Mouse (Mus musculus): ENCODE measurements around the gene Lama5.

Gene Lama5

DNA sequence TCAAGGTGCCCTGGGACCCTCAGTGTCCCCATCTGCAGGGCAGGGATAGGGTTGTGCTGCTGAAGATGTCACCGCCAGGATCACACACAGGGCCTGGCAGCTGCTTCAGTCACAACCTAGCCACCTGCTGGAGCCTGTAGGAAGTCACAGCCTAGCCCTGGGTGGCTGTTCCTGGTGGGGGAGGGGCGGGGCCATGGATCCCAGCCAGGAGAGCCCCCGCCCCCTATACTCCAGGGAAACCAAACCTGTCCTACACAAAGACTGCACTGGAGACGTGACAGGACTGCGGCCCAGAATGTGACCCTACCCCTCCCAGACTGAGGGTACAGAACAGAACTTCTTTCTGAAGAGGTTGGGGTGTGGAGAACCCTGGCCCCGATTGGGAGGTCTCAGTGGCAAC is 3.4 kb downstream of the Lama5 start:
- peak; percentile 71 for DNase-seq

GRCm38 (mm10) chr2:180221051-180221450 is 4.6 kb downstream of the Lama5 start:
- peak; percentile 73 for DNase-seq

DNA sequence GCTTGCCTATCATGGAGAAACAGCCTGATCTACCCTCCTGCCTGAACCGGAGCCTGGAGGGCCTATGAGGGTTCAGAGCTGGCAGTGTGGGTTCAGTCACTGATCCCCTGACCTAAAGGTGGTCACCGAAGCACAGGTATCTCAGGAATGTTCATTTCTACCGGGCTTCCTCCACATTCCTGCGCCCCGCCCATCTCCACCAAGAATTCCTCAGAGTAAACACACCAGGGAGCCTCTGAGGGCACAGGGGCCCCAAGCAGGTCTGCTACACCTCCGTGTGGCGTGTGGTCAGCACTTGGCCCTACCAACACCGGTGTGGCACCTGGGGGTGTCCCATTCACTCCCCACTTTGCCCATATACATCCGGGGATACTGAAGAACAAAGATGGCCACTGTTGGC is 5.5 kb downstream of the Lama5 start:
- peak; percentile 66 for DNase-seq

DNA sequence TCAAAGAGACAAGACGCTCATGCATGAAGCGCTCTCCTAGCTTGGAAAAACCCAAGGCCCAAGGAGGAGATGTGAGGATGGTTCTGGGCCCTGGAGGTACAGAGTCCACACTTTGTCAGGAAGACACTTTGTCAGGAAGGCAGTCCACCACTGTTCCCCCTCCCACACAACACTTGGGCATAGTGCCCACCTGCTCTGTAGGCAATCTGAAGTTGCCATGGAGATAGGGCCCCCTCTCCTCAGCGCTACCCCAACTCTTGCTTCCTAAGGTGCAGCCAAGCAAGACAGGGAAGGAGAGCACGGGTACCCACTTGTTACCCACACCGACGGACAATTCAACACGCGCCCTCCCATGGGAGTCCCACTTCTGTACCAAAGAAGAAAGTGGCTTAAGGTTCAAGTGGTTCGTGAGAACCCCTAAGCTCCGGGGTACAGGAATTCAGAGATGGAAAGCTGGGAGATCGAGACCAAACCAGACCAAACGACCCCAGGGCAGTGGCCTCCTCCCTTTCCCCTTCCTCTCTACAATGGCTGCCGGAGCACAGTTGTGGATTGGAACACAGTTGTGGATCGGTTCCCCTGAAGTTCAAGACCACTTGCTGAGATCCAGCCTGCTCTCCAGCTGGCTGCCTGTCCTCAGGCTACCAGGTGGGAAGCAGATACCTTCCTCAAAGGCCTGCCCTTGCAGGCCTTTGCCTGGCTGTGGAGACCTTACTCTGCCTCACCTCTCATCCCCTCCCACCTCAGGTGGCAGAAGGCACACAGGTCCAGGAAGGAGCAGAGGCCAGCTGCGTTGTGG is 6.3 kb downstream of the Lama5 start:
- DNase-seq, result no peak

GRCm38 (mm10) chr2:180218677-180219076 is 7.0 kb downstream of the Lama5 start:
- DNase-seq, result peak; percentile 77

DNA sequence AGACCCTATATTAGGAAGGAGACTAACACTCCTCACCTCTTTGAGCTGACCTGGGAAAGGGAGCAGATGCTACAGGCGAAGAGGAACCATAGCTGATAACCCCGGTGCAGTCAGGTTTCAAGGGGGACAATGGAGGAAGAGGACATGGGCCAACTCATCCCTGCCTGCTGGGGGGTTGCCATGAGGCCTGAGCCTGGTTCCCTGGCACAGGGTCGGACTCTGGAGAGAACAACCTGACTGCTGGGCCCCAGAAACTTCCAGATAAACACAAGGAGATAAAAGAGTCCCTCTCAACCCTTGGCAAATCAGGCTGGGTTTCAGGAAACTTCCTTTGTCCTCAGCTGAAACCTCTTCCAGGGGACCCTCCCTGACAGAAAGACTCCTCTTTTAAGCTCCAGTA is 7.4 kb downstream of the Lama5 start:
- peak; percentile 44 for DNase-seq

DNA sequence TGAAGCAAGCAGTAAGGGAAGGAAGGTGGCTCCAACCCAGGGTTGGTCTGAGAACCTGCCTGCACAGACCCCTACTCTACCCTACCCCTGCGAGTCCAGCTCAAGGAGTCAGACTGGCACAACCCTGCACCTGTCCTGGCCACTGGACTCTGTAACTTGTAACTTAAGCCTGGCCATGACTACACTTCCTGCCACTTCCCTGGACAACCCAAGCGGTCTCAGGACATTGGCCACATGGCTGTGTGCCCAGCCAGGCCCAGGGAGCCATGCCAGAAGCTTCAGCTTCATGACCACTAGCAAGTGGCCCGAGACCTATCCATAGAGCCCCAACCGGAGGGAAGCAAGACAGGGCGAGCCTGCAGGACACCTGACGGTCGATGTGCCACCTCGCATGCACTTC is 8.1 kb downstream of the Lama5 start:
- DNase-seq, result peak; percentile 94

DNA sequence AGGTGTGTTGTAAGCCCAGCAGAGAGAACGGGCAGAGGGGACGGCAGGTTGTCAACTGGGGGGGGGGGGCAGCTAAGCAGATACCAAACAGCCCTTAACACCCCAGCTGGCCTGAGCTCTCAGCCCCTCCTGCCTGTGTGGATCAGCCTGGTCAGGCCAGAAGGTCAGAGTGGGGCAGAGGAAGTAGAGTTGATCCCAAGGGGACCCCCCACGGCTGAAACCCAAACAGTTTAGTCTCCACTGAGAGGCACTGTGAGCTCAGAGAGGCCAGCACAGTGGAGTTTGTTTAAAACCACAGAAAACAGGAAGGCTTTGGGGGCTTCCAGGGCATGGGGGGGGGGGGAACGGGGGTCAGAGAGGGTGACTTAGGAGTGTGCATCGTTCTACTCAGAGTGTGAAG is 8.7 kb downstream of the Lama5 start:
- no peak for DNase-seq

DNA sequence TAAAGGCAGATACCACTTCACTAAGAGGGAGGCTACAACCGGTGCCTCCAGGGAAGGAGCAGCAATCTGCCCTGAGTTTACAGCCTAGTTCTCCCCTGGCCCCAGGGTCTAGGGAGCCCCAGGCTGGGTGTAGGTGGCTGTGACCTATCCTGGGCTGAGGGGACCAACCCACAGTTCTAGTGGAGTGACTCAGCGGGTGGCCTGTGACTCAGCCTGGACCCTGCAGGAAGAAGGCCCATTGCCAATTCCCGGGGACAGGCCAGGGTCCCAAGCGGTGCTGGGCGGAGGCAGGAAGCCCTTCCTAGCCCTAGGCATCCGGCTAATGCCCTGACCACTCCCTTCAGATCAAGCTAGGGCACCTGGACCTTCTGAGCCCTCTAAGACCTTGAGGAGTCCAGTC is 9.7 kb downstream of the Lama5 start:
- peak; percentile 80 for DNase-seq

DNA sequence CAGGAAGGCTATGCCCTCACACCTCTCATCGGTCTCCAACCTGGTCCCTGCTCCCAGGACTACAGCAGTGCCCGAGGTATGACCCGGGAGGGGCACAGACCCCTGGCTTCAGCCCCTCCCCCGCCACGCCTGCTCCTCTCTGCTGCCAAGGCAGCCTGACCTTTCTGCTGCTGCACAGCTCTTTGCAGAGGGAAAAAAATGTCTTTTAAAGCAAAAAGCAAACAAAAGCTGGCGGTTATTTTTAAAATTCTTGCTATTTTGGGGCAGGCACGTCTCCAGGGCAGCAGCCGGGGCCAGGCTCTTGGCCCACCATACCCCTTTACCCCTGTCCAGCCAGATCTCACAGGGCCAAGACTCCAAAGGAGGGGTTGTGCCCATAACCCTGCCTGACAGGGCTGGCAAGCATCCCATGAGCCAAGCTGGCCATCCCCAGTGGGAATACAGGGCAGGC is 10.6 kb downstream of the Lama5 start:
- DNase-seq, result no peak

DNA sequence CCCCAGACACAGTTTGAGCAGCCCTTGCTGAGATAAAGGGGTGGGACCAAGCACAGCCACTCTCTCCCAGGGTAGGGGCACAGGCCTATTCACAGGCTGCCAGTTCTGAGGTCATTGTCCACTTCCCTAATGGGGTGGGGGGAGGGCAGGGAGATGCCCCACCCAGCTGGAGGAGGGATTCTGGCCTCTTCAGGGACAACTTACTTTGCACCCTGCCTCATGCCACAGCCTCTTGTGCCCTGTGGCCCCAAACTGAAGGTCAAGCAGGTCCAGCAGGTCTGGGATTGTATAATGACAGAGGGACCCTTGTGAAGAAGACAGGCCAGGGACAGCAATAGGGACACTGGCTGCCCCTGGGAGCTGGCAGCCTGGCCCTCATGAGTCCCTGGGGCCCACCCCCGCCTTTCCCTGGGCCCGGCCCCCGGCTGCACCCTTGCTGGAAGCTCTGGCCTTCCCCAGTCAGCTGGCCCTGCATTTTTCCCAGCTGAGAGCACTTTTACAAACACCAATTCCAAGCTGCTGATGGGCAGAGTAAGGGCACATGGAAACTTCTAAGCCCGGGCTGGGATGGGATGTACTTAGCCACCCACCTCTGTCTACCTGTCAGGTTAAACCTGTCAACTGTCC is 11.2 kb downstream of the Lama5 start:
- peak; percentile 49 for DNase-seq

DNA sequence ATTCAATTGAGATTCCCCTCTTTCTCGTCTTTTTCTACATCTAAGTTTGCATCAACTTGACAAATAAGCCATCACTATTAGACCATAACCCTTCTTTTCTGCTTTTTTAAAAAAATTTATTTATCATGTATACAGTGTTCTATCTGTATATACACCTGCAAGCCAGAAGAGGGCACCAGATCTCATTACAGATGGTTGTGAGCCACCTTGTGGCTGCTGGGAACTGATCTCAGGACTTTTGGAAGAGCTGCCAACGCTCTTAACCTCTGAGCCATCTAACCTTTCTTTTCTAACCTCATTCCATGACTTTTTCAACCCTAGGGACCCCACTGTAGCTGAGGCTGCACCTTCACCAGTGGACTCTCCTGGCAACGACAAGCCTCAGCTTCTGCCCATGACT is 13.4 kb downstream of the Lama5 start:
- DNase-seq, result no peak

GRCm38 (mm10) chr2:180208976-180209375 is 16.7 kb downstream of the Lama5 start:
- no peak for DNase-seq

DNA sequence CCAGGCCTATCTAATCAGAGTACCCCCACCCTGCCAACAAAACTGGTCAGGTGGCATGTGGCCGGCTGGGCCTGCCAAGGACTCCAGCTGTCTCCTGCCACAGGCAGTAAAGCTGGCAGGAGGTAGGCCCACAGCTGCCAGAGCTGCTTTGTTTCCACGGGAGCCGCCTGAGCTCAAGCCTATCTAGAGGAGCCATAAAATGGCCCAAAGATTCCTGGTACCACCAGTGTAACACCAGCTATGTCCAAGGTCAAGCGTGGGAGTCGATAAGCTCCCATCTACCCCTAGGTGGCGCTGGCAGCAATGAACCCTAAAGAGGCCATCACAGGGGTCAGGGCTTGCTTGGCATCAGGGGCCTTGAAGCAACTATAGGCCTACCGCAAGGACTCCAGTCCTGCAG is 17.8 kb downstream of the Lama5 start:
- peak; percentile 81 for DNase-seq

GRCm38 (mm10) chr2:180205956-180206280 is 19.7 kb downstream of the Lama5 start:
- DNase-seq, result no peak

DNA sequence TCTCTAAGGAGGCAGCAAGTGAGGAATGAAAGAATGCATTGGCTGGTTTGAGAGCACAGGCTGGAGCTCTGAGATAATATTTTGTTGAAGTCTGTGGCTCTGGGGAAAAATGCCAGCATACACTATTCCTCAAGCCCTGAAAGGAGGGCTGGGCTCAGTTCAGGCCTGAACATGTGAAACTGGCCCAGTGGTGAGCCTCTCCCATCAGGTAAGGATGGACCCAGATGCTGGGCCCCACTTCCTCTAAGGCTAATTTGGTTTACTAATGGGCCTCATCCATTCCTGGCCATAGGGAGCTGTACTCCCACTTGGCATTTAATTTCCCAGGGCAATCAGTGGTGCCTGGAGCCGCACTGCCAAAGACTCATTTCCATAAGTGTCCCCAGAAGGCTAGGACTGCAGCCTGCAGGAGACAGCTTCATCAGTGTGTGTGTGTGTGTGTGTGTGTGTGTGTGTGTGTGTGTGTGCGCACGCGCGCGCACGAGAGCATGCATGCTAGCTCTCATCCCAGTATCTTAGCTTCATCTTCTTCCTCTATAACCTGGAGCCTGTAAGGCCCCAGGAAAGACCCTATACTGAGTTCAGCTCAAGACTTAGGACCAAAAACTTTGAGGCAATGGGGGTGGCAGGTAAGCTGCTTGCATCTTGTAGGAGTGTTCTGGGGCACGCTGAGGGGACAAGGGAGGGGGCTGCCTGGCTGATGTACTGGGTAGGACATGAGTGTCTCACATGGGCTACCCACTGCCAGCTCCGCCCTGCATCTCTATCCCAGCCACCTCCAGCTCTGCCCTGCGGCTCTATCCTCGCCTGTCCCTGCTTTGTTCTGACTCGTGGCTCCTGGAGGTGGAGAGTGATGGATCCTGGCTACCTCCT is 20.3 kb downstream of the Lama5 start:
- DNase-seq, result no peak

DNA sequence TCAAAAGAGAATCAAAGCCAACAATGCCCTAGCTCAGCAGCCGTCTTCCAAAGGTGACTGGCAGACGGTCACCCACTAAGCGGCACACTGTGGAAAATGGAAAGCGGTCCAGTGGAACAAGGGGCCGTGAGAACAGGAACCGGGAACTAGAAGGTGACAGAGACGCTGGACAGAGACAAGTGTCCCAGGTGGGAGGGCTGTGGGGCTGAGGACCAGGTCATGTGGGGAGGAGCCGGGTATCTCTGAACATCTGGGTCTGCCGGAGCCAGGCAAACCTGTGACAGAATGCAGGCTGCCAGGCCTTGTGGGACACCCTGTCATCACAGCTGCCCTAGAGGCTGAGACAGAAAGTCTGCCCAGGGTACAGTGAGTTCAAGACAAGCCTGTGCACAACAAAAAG is 21.2 kb downstream of the Lama5 start:
- no peak for DNase-seq

- DNase-seq, result peak; percentile 80
Observed at GRCm38 (mm10) chr2:180202805-180203204, 22.9 kb downstream of the Lama5 start.

DNA sequence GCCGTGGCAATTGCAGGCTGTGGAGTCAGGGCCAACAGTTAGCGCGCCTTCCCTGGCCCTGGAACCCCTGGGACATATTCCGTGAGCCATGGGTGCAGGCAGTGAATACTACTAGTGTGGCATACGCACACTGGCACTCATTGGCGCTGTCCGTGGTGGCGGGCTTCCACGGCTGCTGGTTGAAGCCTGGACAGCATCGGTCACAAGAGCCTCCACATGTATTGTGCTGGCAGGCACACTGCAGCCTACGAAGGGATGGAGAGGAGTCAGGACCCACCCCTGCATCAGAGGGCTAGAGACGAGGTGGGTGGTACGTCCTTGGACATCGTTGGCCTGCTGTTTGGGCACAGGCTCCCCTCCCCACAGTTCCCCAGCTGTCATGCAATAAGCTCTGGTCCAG is 23.4 kb downstream of the Lama5 start:
- DNase-seq, result no peak

- DNase-seq, result no peak
Observed at GRCm38 (mm10) chr2:180201303-180201702, 24.4 kb downstream of the Lama5 start.

DNA sequence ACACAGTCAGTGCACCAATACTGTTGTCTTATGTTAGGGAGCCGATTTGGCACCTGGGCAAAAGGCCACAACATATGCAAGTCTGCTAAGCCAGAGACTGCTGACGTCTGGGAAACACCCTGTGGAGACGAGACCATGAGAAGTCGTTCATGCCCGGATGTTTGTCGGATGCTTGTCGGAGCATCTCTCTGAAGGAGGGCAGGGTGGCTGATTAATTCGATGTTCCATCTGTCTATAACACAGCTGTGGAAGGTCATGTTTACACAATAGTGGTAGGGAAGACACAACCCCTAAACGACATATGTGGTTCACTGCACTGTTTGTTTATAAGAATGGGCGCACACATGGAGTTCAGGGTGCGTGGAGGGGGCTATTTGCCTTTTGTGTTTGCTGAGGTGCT is 25.0 kb downstream of the Lama5 start:
- DNase-seq, result no peak

DNA sequence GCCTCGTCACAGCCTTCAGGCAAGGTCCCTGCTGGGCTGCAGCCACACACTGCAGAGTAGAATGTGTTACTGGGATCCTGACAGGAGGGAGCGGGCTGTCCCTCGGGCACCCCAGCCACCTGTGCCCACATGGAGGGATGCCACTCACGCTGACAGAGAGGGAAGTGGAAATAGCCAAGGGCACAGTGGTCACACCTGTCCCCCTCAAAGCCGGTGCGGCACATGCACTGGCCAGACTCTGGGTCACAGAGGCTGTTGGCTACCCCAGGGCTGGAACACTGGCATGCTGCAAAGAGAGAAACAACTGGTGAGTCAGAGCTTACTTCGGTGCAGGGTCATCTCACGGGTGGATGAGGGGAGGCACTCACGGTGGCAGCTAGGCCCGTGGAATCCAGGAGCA is 26.9 kb downstream of the Lama5 start:
- no peak for DNase-seq

- DNase-seq, result no peak
Observed at GRCm38 (mm10) chr2:180197323-180198037, 28.2 kb downstream of the Lama5 start.

Data from lung, postnatal 36 days (tissue).